Mouse (Mus musculus) ES-Bruce4 (cell line): ENCODE measurements at regions not wholly inside any gene's neighbourhood (a gene's known extent, or its start where the extent isn't known, plus 50 kb on each side); places are given as distances from the start of the nearest gene placed in this dataset.

ENCODE experiments used
- H3K27ac ChIP-seq: 2 replicates; pipeline ENCODE4 v1.5.1; 2012; ENCODE audit warnings: low read length, inconsistent platforms; ENCODE audit not compliant: insufficient read depth
- H3K27me3 ChIP-seq: 2 replicates; pipeline ENCODE4 v1.6.1; 2012; ENCODE audit warnings: mild to moderate bottlenecking, low read length, inconsistent platforms; ENCODE audit not compliant: control insufficient read depth, poor library complexity, insufficient read depth, severe bottlenecking
- H3K36me3 ChIP-seq: 2 replicates; pipeline ENCODE4 v1.6.1; 2012; ENCODE audit warnings: inconsistent platforms, mild to moderate bottlenecking, low read length, moderate library complexity; ENCODE audit not compliant: control insufficient read depth, poor library complexity, insufficient read depth, severe bottlenecking
- H3K4me1 ChIP-seq: one replicate; pipeline ENCODE4 v1.8.1; 2011; ENCODE audit warnings: low read length; ENCODE audit not compliant: control insufficient read depth, insufficient read depth
- H3K4me3 ChIP-seq: 2 replicates; pipeline ENCODE4 v1.5.1; 2011; ENCODE audit warnings: low read depth, mild to moderate bottlenecking, low read length
- H3K9ac ChIP-seq: 2 replicates; pipeline ENCODE4 v1.6.1; 2012; ENCODE audit warnings: low read depth, mild to moderate bottlenecking, inconsistent platforms; ENCODE audit not compliant: poor library complexity, severe bottlenecking
- H3K9me3 ChIP-seq: replicated peaks from 2 replicates; pipeline ENCODE4 v1.6.1; 2012; ENCODE audit warnings: mild to moderate bottlenecking, low read length, inconsistent platforms; ENCODE audit not compliant: control insufficient read depth, poor library complexity, insufficient read depth, severe bottlenecking
- CTCF ChIP-seq: IDR thresholded peaks from one replicate; pipeline ENCODE4 v1.8.1; 2011; ENCODE audit warnings: low read depth, low read length
- EP300 ChIP-seq: IDR thresholded peaks from 2 replicates; pipeline ENCODE4 v1.6.1; 2011; ENCODE audit warnings: low read depth, low read length; ENCODE audit not compliant: insufficient read depth
- POLR2A ChIP-seq: IDR thresholded peaks from one replicate; pipeline ENCODE4 v1.8.1; 2011; ENCODE audit warnings: low read length; ENCODE audit not compliant: insufficient read depth

DNA sequence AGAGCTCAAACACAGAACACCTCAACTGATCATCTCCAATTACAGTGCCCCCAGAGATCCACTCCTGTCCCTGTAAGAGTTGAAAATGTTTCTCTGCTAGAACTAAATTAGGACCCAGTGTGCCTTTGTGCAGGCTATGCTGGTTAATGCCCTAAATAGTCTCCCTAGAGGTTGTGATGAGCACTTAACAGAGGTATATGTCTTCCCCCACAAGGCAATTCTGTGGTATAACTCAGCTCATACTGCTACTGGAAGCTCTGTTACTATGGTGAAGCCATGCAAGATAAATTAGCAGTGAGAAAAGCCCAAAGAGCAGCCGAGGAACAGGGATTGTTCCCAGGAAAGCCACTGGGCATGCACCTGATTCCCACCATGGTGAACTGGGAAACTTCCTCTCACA lies 1450.9 kb upstream of the Gm6569 start:
- Histone ChIP-seq H3K4me3 (no peak overlapping the region), H3K9ac (no peak overlapping the region), H3K27ac (no peak overlapping the region), H3K36me3 (no peaks in the 10 kb centered on the region), H3K9me3 (no peaks in the 10 kb centered on the region), H3K27me3 (no peaks in the 10 kb centered on the region), H3K4me1 (no peaks in the 10 kb centered on the region)
- TF ChIP-seq EP300 (no peak), POLR2A (no peak), CTCF (no peak)

DNA sequence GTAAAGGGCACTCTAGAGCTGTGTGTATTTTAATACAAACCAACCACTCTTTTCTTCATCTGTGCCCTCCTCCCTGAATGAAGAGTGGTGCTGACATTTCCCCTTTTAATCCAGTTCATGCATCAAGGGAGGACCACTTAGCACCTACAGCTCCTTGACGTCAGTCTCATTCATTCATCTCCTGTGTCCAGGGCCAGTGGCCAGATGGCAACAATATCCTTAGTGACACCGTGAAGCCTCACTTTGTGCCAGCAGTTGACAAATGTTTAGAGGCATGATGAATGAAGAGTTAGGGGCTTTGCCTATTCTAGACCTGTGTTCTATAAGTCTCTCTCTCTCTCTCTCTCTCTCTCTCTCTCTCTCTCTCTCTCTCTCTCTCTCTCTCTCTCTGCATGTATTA lies 1441.1 kb upstream of the Gm6569 start:
- Histone ChIP-seq H3K4me1 (no peaks in the 10 kb centered on the region), H3K36me3 (no peaks in the 10 kb centered on the region), H3K9me3 (no peaks in the 10 kb centered on the region), H3K27ac (no peak overlapping the region), H3K27me3 (no peaks in the 10 kb centered on the region), H3K4me3 (no peak overlapping the region), H3K9ac (no peak overlapping the region)
- TF ChIP-seq CTCF (no peak), POLR2A (no peak), EP300 (no peak)

DNA sequence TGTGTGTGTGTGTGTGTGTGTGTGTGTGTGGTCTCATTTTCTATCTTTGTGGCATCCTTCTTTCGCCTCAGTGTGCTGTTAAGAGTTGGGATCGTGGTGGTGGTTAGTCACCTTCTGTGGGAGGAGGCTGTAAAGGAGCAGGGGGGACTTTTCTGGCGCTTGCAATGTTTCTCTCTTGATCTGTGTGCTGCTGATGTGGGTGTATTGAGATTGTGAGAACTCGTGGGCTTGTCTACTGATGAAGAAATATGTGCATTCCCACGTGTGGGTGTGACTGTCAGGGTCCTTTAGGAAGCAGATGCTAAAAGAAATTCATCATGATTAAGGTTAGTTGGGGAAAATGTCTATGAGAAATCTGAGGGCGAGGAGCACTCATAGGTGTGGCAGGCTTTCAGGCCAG lies 1422.4 kb upstream of the Gm6569 start:
- Histone ChIP-seq H3K9ac (no peak overlapping the region), H3K36me3 (no peaks in the 10 kb centered on the region), H3K4me1 (no peaks in the 10 kb centered on the region), H3K9me3 (no peaks in the 10 kb centered on the region), H3K27me3 (no peaks in the 10 kb centered on the region), H3K4me3 (no peak overlapping the region), H3K27ac (no peak overlapping the region)
- no peak for TF ChIP-seq CTCF
- no peak for TF ChIP-seq EP300
- no peak for TF ChIP-seq POLR2A
